Mouse (Mus musculus): ENCODE data around the gene Als2cl.

The Als2cl gene

GRCm38 (mm10) chr9:110916786-110917185 lies 37.1 kb downstream of the Als2cl start, which contains the start of gene Fam240a:
Gene Fam240a (minus strand): TSS chr9:110916861.
- no peak for DNase-seq (ENCODE audit: low spot score)

GRCm38 (mm10) chr9:110920665-110921419 lies 41.2 kb downstream of the Als2cl start:
- DNase-seq (ENCODE audit: low spot score) = peak; percentile 31

- DNase-seq (ENCODE audit: low spot score) = peak; percentile 89
Observed at GRCm38 (mm10) chr9:110922759-110923158, 43.1 kb downstream of the Als2cl start.

GRCm38 (mm10) chr9:110931573-110931972 lies 51.9 kb downstream of the Als2cl start:
- no peak for DNase-seq (ENCODE audit: low spot score)

GRCm38 (mm10) chr9:110933850-110934437 lies 54.3 kb downstream of the Als2cl start:
- no peak for DNase-seq (ENCODE audit: low spot score)

- DNase-seq (ENCODE audit: low spot score) = no peak
Observed at GRCm38 (mm10) chr9:110935941-110936340, 56.3 kb downstream of the Als2cl start.

GRCm38 (mm10) chr9:110937506-110938490 lies 58.1 kb downstream of the Als2cl start:
- peak; percentile 74 for DNase-seq (ENCODE audit: low spot score)

- DNase-seq (ENCODE audit: low spot score) = peak; percentile 64
Observed at GRCm38 (mm10) chr9:110944265-110944664, 64.6 kb downstream of the Als2cl start.

GRCm38 (mm10) chr9:110945343-110945742 lies 65.7 kb downstream of the Als2cl start:
- DNase-seq (ENCODE audit: low spot score) = peak; percentile 40

- DNase-seq (ENCODE audit: low spot score) = peak; percentile 14
Observed at GRCm38 (mm10) chr9:110945926-110946325, 66.3 kb downstream of the Als2cl start, which contains the start of gene Tdgf1. Gene Tdgf1 (minus strand): TSS chr9:110946158.

GRCm38 (mm10) chr9:110946548-110947044 lies 66.9 kb downstream of the Als2cl start:
- DNase-seq (ENCODE audit: low spot score) = peak; percentile 50

- DNase-seq (ENCODE audit: low spot score) = peak; percentile 57
Observed at GRCm38 (mm10) chr9:110947261-110947661, 67.6 kb downstream of the Als2cl start.

- DNase-seq (ENCODE audit: low spot score) = no peak
Observed at GRCm38 (mm10) chr9:110947900-110948299, 68.2 kb downstream of the Als2cl start.

GRCm38 (mm10) chr9:110948813-110949310 lies 69.2 kb downstream of the Als2cl start:
- no peak for DNase-seq (ENCODE audit: low spot score)

GRCm38 (mm10) chr9:110950109-110950508 lies 70.4 kb downstream of the Als2cl start:
- DNase-seq (ENCODE audit: low spot score) = no peak
